Mouse (Mus musculus) kidney, adult 2 months (tissue): ENCODE results near the gene Grik4.

Experiments
- CTCF ChIP-seq: fragments of 200-500 bp; conservative IDR thresholded peaks from 2 replicates; pipeline ENCODE4 v1.5.1; 2011; ENCODE audit warnings: low read depth, mild to moderate bottlenecking, control low read depth, low read length, moderate library complexity, mixed read lengths; ENCODE audit not compliant: insufficient read depth, insufficient read length
- POLR2A ChIP-seq: fragments of 200-500 bp; IDR thresholded peaks from one replicate; pipeline ENCODE4 v1.6.1; 2011; ENCODE audit warnings: low read depth, low read length, control low read depth

DNA sequence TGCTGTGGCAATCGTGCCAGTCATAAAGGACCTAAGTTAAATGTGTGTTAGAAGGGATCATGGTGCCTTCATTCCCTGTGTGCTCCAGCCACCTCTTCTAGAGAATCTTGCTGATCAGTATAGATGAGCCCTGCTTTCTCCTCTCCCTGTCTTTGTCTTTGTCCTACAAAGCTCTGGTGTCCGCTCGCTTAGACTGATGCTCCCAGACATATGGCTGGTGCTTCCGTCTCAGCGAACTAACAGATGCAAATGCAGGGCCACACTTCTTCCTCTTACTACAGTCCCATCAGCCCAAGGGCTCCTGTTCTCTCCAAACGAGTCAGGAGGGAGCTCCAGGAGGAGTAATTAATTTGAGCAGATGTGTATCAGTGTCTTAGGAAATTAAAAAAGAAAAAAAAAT lies 71.4 kb downstream of the Grik4 start:
- no peak for TF ChIP-seq CTCF
- no peak for TF ChIP-seq POLR2A
